Mouse (Mus musculus) forebrain, embryonic 10.5 days (tissue): ENCODE measurements at regions not wholly inside any gene's neighbourhood (a gene's known extent, or its start where the extent isn't known, plus 50 kb on each side); places are given as distances from the start of the nearest gene placed in this dataset.

Source experiments
- DNase-seq: peaks from one replicate; pipeline ENCODE4 v3.0.0-alpha.2; 2017; ENCODE audit warnings: low spot score; ENCODE audit errors: extremely low spot score
- H3K27ac ChIP-seq: fragments of 300-500 bp; sonication (generic); 2 replicates; pipeline ENCODE4 v1.5.1; 2016; ENCODE audit warnings: mild to moderate bottlenecking
- H3K27me3 ChIP-seq: fragments of 300-500 bp; sonication (generic); 2 replicates; pipeline ENCODE4 v1.6.1; 2016; ENCODE audit warnings: mild to moderate bottlenecking; ENCODE audit not compliant: poor library complexity, severe bottlenecking
- H3K36me3 ChIP-seq: fragments of 300-500 bp; sonication (generic); replicated peaks from 2 replicates; pipeline ENCODE4 v1.6.1; 2016; ENCODE audit warnings: mild to moderate bottlenecking, moderate library complexity
- H3K4me1 ChIP-seq: fragments of 300-500 bp; sonication (generic); 2 replicates; pipeline ENCODE4 v1.6.1; 2016
- H3K4me3 ChIP-seq: fragments of 300-500 bp; sonication (generic); 2 replicates; pipeline ENCODE4 v1.5.1; 2016; ENCODE audit warnings: mild to moderate bottlenecking, moderate library complexity
- H3K9me3 ChIP-seq: fragments of 300-500 bp; sonication (generic); 2 replicates; pipeline ENCODE4 v1.6.1; 2016; ENCODE audit warnings: mild to moderate bottlenecking, moderate library complexity
- WGBS: fragments of 180-500 bp; shearing (Covaris S2); methylation state at CpG from one replicate; pipeline ENCODE4 v1.1.7; 2016; 5-methylcytosine and 5-hydroxymethylcytosine counted together

DNA sequence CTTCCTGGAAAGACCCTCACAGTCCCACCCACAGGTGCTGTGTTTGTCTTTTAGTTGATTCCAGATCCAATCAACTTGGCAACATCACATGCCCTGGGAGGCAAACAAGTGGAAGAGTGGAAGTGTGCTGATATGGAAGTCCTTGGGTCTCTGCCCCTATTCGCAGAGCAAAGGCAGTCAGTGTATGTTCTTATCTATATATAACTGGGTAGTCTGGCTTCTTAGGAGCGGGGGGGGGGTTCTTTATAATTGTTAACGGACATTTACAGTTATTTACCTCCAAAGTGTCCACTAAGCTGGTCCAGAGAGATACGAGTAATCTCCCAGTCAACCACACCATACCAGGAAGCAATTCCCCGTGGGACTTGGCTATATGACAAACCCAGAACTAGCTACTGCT lies 184.8 kb downstream of the Prkcq start:
- Histone ChIP-seq H3K9me3 (no peaks in the 10 kb centered on the region), H3K36me3 (no peaks in the 10 kb centered on the region), H3K27me3 (no peaks in the 10 kb centered on the region), H3K27ac (no peak overlapping the region), H3K4me3 (no peak overlapping the region), H3K4me1 (no peaks in the 10 kb centered on the region)
- WGBS, result 85% methylated on average over 5 of the region's 5 CpGs
- DNase-seq, result no peak

DNA sequence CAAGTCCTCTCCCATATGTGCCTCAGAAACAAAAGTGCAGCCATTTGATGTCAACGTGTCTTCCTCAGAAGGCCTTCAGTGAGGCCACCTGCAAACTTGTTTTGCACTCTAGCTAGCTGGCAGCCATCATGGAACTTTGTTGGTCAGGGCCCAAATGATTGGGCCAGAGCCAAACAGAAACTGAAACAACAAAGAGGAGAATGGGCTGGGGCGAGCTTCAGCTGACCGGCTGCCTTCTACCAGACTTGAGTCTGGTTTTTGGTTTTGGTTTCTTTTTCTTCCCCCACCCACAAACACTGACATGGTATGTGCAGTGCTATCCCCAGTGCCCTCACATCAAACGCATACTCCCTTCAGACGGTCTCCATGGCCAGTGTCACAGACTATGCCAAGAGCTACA lies 183.7 kb downstream of the Prkcq start:
- H3K4me3 ChIP-seq, result no peak overlapping the region
- H3K27me3 ChIP-seq, result no peaks in the 10 kb centered on the region
- H3K36me3 ChIP-seq, result no peaks in the 10 kb centered on the region
- DNase-seq, result no peak
- no peak overlapping the region for H3K27ac ChIP-seq
- WGBS, result 95% methylated on average over 5 of the region's 5 CpGs
- no peaks in the 10 kb centered on the region for H3K9me3 ChIP-seq
- H3K4me1 ChIP-seq, result no peaks in the 10 kb centered on the region
